Comparison of ENCODE assay signal across 8 mouse cellular contexts in the genomic region with DNA sequence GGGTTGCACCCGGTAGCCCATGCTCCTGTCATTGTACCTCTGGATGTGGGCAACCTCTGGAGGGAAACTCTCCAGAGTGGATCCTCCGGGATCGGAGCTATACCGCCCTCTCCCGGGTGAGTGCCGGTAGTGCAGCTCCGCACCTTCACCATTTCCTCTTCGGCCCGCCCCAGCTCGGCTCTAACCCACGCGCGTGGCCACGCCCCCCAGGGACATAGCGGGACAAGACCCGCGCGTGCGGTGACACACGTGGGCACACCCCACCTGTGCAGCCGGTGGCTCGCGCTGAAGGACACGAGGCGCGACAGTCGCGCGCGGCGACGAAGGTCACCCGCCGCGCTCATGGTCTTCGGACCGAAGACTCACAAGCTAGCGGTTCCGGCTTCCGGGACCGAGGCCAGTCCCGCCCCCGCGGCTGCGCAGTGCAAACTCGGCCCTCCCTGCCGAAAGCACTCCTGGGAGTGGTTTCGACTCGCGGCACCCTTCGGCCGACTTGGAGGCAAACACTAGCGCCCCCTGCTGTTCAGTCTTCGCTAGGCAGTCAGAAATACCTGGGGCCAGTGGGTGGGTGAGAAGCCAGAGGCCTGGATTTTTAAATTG. TPM values are rescaled to one million over a fixed set of nuclear protein-coding genes. Genes with fewer than 3 reads are reported as not detected.
DNase-seq lines count a peak whose midpoint lies in the region; ATAC-seq and TF ChIP-seq lines count a peak whose summit lies in the region.

A gene (minus strand): TSS at position 432 of the 600 bp plus-strand sequence.

- intact Hi-C loops in heart, adult 2 months (cut with DNase I) = loop anchor here (1.0 to 10.0 kb wide), 4 partner anchors 65 to 234 kb away; no protein-coding TSS in a partner anchor

- no peaks in the 10 kb centered on the region for H3K79me2 ChIP-seq in heart, adult 2 months (replicated peaks; ENCODE audit: control insufficient read depth, insufficient read depth, low read length)

- TF ChIP-seq POLR2A in heart, adult 2 months (IDR thresholded peaks at IDR 0.05; ENCODE audit: insufficient read depth, low read depth, low read length) = peak; percentile 92

- peak; percentile 99 for DNase-seq in 3134 (ENCODE audit: extremely low read depth, insufficient read length, low spot score)
- peak; percentile 99 to 100 for DNase-seq in adrenal gland, postnatal 36 days
- peak; percentile 96 to 98 for DNase-seq in heart, adult 2 months
- peak; percentile 96 to 97 for DNase-seq in kidney, adult 8-10 months
- DNase-seq in spleen, postnatal 10 days (ENCODE audit: low spot score in 2 of 2) = peak; percentile 96 to 98

- H3K27ac ChIP-seq in embryonic facial prominence, embryonic 13.5 days = no peak within 1 kb of the TSS
- peak within 1 kb of the TSS; percentile 94 for H3K27ac ChIP-seq in heart, adult 2 months
- no peak within 1 kb of the TSS; the same call in 1 of the 2 replicates for H3K27ac ChIP-seq in limb, embryonic 13.5 days
- H3K27ac ChIP-seq in midbrain, embryonic 16.5 days (ENCODE audit: low read length) = peak within 1 kb of the TSS; percentile 84

- under 1% methylated on average over 54 of the region's 54 CpGs for WGBS in embryonic facial prominence, embryonic 13.5 days
- under 1% methylated on average over 54 of the region's 54 CpGs for WGBS in heart, adult 2 months
- WGBS in limb, embryonic 13.5 days = 0% methylated on average over 54 of the region's 54 CpGs
- under 1% methylated on average over 54 of the region's 54 CpGs for WGBS in midbrain, embryonic 16.5 days

- peak within 1 kb of the TSS; percentile 75 for H3K4me3 ChIP-seq in embryonic facial prominence, embryonic 13.5 days
- peak within 1 kb of the TSS; percentile 80 for H3K4me3 ChIP-seq in heart, adult 2 months
- peak within 1 kb of the TSS; percentile 73 for H3K4me3 ChIP-seq in limb, embryonic 13.5 days
- peak within 1 kb of the TSS; percentile 69 for H3K4me3 ChIP-seq in midbrain, embryonic 16.5 days (ENCODE audit: low read depth, low read length)

- H3K9ac ChIP-seq in embryonic facial prominence, embryonic 13.5 days = peak within 1 kb of the TSS; percentile 75
- H3K9ac ChIP-seq in heart, adult 2 months (ENCODE audit: low read depth, low read length) = peak within 1 kb of the TSS; percentile 75
- H3K9ac ChIP-seq in limb, embryonic 13.5 days = peak within 1 kb of the TSS; percentile 74
- H3K9ac ChIP-seq in midbrain, embryonic 16.5 days (ENCODE audit: low read depth, low read length) = peak within 1 kb of the TSS; percentile 77

- no peaks in the 10 kb centered on the region for H3K36me3 ChIP-seq in embryonic facial prominence, embryonic 13.5 days
- H3K36me3 ChIP-seq in heart, adult 2 months (ENCODE audit: control insufficient read depth, insufficient read depth, low read length) = no peaks in the 10 kb centered on the region
- no peaks in the 10 kb centered on the region for H3K36me3 ChIP-seq in limb, embryonic 13.5 days
- H3K36me3 ChIP-seq in midbrain, embryonic 16.5 days (ENCODE audit: control insufficient read depth, insufficient read depth, low read length) = no peaks in the 10 kb centered on the region

- TF ChIP-seq CTCF in heart, adult 2 months (IDR thresholded peaks at IDR 0.05) = peak; percentile 70

- TF ChIP-seq EP300 in heart, adult 2 months (IDR thresholded peaks at IDR 0.05; ENCODE audit: insufficient read depth, low read depth, low read length) = peak; percentile 58

- H3K4me1 ChIP-seq in embryonic facial prominence, embryonic 13.5 days = peaks cover 15% of the 10 kb centered on the region
- H3K4me1 ChIP-seq in heart, adult 2 months (ENCODE audit: control insufficient read depth, insufficient read depth, low read length) = no peaks in the 10 kb centered on the region; the same call in 1 of the 2 replicates
- peaks cover 14% of the 10 kb centered on the region for H3K4me1 ChIP-seq in limb, embryonic 13.5 days
- peaks cover 13% of the 10 kb centered on the region for H3K4me1 ChIP-seq in midbrain, embryonic 16.5 days (ENCODE audit: control insufficient read depth, insufficient read depth, low read length)

- no peaks in the 10 kb centered on the region for H3K27me3 ChIP-seq in embryonic facial prominence, embryonic 13.5 days
- no peaks in the 10 kb centered on the region for H3K27me3 ChIP-seq in heart, adult 2 months (ENCODE audit: control insufficient read depth, insufficient read depth, low read length)
- no peaks in the 10 kb centered on the region for H3K27me3 ChIP-seq in limb, embryonic 13.5 days
- H3K27me3 ChIP-seq in midbrain, embryonic 16.5 days (ENCODE audit: control insufficient read depth, insufficient read depth, low read depth, low read length) = no peaks in the 10 kb centered on the region

- peak within 1 kb of the TSS; percentile 59 for H3K4me2 ChIP-seq in embryonic facial prominence, embryonic 13.5 days
- H3K4me2 ChIP-seq in limb, embryonic 13.5 days (replicated peaks) = peak within 1 kb of the TSS; percentile 76
- peak within 1 kb of the TSS; percentile 60 for H3K4me2 ChIP-seq in midbrain, embryonic 16.5 days (ENCODE audit: low read length)

- peak; percentile 94 for ATAC-seq in embryonic facial prominence, embryonic 13.5 days (ENCODE audit: insufficient number of reproducible peaks, insufficient read depth, low FRiP score, low TSS enrichment, low read depth)
- peak; percentile 96 for ATAC-seq in limb, embryonic 13.5 days (ENCODE audit: low FRiP score, low read depth)
- ATAC-seq in midbrain, embryonic 16.5 days = peak; percentile 99

- H3K9me3 ChIP-seq in embryonic facial prominence, embryonic 13.5 days = no peaks in the 10 kb centered on the region
- H3K9me3 ChIP-seq in limb, embryonic 13.5 days = no peaks in the 10 kb centered on the region
- no peaks in the 10 kb centered on the region for H3K9me3 ChIP-seq in midbrain, embryonic 16.5 days (replicated peaks; ENCODE audit: control insufficient read depth, low read length, poor library complexity, severe bottlenecking)

RNA-seq across cellular contexts. Expression of the gene that starts here (rescaled TPM):
- 10 to 100 TPM; 59.2 to 88.5 TPM for total RNA-seq in adrenal gland, postnatal 36 days (2021)
- polyA plus RNA-seq in embryonic facial prominence, embryonic 13.5 days (2015; fragmentation: Nextera tagmentation; extraction: Ambion mirVana) = 79.4 and 87.9 TPM in 2 replicates
- total RNA-seq in heart, adult 2 months (2021) = 10 to 100 TPM; 24.8 to 30.2 TPM
- 28.7 and 63.3 TPM in 2 replicates for polyA plus RNA-seq in heart, adult 2 months (2012; rRNA removed)
- polyA plus RNA-seq in limb, embryonic 13.5 days (2015; fragmentation: Nextera tagmentation; extraction: Ambion mirVana) = 71.2 and 84.3 TPM in 2 replicates
- polyA plus RNA-seq in midbrain, embryonic 16.5 days (2015; fragmentation: Nextera tagmentation; extraction: Ambion mirVana) = 114 and 124 TPM in 2 replicates

Comparison
In these comparisons a context has a peak if more than half of its experiments do, and no peak if none do; other contexts are left out.
1. H3K27ac ChIP-seq: peak in heart, adult 2 months (single experiment) and midbrain, embryonic 16.5 days (single experiment); none in embryonic facial prominence, embryonic 13.5 days (single experiment) and limb, embryonic 13.5 days (single experiment).
2. Peak in every context shown above with its lines, with median percentiles within 50 percentile points of each other: DNase-seq, ATAC-seq, H3K4me2 ChIP-seq, H3K4me3 ChIP-seq and H3K9ac ChIP-seq.